Mouse (Mus musculus) T-helper 2 cell (primary cell): ENCODE measurements around the gene Il12rb1.

Source experiments
- in situ Hi-C: fragments of 300-600 bp; cut with MboI, MseI; formaldehyde crosslinking; loops from one replicate; pipeline ENCODE4 v1.15.1; 2025; ENCODE audit warnings: high pct_unique_total_duplicates

Gene Il12rb1

GRCm38 (mm10) chr8:70808239-70808638 lies at the start of gene Il12rb1:
Gene Il12rb1 (plus strand): TSS chr8:70808449.
- in situ Hi-C loops: no loop called here

DNA sequence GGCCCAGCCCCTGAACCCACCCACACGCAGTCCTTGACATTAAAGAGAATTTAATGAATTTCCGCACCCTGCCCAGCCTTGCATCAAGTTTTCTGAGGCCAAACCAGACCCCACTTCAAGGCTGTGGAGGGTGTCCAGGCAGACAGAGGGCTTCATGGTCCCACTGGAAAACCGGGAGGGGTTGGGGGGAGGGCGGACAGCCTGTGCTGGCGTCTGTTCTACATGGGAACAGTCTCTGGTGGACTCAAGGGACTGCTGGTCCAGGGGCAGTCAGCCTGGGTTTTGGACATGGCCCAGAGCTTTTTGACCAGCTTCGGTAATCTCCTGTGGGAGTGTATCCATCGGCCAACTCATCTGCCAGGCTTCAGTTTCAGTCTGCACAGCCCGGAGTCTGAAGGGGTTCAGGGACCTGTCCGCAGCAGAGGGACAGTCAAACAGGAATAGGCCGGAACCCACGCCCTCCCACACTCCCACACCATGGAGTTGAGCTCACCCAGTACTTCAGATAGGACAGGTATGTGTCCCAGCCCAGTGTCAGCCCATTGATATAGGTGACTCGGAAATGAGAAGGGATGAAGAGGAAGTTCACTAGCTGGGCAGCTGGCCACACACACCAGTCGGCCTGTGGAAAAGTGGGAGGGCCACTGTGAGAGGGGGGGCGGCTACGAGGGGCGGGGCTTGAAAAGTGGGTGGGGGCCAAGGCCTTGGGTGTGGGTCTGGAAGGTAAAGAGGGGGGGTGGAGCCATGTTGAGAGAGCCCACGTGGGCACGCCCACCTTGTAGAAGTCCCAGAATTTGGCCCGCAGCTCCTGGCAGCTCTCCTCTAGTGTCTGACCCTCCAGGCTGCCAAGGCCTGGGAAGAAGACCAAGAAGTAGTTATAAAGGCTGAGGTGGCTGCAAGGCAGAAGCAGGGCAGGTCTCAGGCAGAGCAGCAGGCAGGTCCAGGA lies 49.4 kb upstream of the Il12rb1 start:
- in situ Hi-C loops: loop anchor here (10.0 kb wide), 1 partner anchor 394 kb away; no protein-coding TSS in a partner anchor

GRCm38 (mm10) chr8:70760350-70760749 lies 47.9 kb upstream of the Il12rb1 start:
- in situ Hi-C loops: no loop called here

GRCm38 (mm10) chr8:70760775-70761406 lies 47.4 kb upstream of the Il12rb1 start, which contains the start of gene Mpv17l2:
Gene Mpv17l2 (minus strand): TSS chr8:70760946.
- in situ Hi-C loops: no loop called here

DNA sequence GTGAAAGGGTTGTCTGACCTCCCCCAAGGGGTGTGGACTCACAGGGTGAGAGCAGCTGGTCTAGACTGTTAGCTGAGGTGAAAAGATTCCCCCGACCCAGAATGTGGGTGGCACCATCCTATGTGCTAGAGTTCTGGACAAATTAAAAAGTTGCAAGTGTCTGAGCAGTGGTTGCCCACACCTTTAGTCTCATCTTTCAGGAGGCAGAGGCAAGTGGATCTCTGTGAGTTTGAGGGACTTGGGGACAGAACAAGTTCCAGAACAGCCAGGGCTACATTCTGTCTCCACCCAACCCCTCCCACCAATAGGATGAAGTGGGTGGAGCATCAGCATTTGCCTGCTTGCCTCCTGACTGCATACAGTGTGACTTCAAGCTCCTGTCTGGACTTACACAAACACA lies 46.1 kb upstream of the Il12rb1 start:
- in situ Hi-C loops: no loop called here

- in situ Hi-C loops: no loop called here
Observed at GRCm38 (mm10) chr8:70763354-70763753, 44.9 kb upstream of the Il12rb1 start.

DNA sequence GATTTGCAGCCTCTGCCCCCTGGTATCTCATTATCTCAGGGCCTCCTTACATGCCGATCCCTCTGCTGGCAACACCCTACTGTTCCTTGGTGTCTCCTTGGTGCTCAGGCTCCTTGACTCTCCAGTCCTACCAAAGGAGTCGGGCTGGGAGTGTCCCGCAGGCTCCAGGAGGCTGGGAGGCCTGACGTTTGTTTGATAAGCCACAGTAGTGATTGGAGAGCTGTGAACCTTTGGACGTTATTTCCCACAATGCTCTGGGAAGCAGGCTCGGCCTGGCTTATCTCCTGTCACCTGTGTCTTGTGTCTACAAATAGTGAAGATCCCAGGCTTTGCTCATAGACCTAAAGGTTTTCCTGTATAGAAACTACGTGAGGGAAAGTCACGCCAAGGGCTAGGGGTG lies 44.2 kb upstream of the Il12rb1 start:
- in situ Hi-C loops: no loop called here

DNA sequence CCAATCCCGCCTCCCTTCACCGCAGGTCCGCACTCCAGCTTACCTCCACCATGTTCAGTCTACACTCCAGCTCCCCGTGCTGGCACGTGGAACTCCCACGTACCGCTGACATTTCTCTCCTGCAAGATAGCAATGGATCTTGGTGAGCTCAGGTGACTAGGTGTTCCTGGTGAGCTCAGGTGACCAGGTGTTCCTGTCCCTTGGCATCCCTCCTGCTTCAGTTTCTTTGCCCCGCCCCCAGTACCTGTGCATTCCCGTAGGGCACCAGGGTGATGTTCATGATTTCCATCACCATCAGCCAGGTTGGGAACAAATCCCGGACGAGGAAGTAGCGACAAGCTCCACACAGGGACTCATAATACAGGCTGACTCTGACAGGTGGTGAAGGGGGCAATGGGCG lies 43.6 kb upstream of the Il12rb1 start:
- in situ Hi-C loops: loop anchor here (5.0 kb wide), 1 partner anchor 47 kb away; the partner anchor contains the start of gene Gm3336

DNA sequence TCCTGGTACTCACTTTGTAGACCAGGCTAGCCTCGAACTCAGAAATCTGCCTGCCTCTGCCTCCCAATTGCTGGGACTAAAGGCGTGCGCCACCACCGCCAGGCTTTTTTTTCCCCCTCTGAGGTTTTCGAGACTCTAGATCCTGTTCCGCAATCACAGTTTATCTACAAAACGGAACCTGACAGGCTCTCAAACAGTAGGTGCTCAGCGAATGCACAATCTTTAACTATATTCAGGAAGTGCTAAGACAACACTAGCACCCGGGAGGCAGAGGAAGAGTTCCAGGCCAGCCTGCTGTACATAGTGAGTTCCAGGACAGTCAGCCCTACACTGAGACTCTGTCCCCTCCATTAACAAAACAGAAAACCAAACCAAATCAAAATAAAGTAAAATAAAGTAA lies 42.9 kb upstream of the Il12rb1 start:
- in situ Hi-C loops: loop anchor here (5.0 kb wide), 1 partner anchor 48 kb away; the partner anchor contains the start of gene Gm3336

DNA sequence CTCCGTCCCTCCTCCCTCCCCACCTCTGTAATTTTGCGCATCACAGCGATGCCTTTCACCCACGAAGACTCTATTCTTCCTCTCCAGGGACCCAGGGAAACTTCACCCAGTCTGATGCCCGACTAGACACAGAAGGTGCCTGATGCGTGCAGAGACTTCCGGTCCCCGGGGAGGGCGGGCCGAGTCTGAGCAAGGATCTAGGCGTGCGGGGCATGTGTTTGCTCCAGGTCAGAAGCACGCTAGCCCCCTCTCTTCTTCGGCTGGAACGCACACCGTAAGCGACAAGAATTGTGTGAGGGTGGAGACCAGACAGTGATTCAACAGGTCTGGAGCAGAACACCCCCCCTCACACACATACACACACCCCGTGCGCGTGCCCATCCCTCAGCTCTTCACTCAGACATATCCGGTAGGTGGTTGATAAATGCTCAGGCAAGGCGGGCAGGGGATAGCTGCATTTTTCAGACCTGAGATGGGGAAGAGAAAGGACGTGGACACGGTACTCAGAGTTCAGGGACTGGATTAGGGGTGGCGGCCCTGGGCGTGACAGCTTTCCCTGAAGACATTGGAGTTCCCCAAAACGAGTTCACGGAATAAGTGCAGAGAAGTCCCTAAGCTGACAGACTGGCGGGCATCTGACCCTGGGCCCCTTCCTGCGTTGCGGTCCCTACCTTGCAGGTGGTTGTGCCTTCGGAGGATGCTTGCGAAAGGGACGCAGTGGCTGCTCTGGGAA lies 42.2 kb upstream of the Il12rb1 start:
- in situ Hi-C loops: loop anchor here (5.0 kb wide), 1 partner anchor 49 kb away; the partner anchor contains the start of gene Gm3336

GRCm38 (mm10) chr8:70766571-70767440 lies 41.4 kb upstream of the Il12rb1 start:
- in situ Hi-C loops: loop anchor here (5.0 kb wide), 1 partner anchor 50 kb away; the partner anchor contains the start of gene Gm3336

DNA sequence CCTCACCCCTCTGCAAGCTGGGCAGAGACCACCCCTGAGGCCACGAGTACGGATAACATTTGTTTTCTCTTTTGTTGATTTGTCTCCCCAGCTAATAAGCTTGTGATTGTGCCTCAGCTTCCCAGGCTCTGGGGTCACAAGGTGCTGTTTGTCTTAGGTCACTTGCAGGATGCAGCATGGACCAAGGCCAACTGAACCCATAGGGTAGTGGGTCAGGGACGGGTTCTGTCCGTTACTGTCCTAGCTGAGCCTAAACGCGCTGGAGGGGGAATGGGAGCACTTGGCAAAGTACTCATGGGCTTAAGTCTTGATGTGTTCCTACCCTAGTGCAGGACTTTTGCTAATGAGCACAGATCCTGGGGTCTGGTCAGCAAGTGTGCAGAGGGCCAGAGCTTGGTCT lies 40.7 kb upstream of the Il12rb1 start:
- in situ Hi-C loops: loop anchor here (5.0 kb wide), 1 partner anchor 50 kb away; the partner anchor contains the start of gene Gm3336

- in situ Hi-C loops: loop anchor here (5.0 kb wide), 1 partner anchor 51 kb away; the partner anchor contains the start of gene Gm3336
Observed at GRCm38 (mm10) chr8:70768231-70768776, 39.9 kb upstream of the Il12rb1 start.

DNA sequence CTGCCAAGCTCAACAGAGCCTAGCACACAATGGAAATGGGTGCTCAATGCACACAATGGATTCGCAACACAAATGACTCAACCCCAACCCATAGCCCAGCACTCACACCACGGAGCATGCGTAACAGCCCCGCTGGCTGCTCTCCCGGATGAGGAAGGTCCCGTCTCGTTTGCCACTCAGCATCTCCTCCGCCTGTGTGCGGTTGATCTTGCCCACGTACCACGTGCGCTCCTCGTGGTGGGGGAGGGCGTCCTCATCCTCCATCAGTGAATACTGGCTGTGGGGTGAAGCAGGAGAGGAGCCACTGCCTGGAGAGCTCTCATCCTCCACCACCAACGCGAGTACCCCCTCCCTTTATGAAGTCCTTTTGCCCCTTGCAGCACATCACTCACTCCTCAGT lies 39.3 kb upstream of the Il12rb1 start:
- in situ Hi-C loops: loop anchor here (5.0 kb wide), 1 partner anchor 52 kb away; the partner anchor contains the start of gene Gm3336

- in situ Hi-C loops: loop anchor here (5.0 kb wide), 1 partner anchor 52 kb away; the partner anchor contains the start of gene Gm3336
Observed at GRCm38 (mm10) chr8:70769359-70769758, 38.9 kb upstream of the Il12rb1 start.

DNA sequence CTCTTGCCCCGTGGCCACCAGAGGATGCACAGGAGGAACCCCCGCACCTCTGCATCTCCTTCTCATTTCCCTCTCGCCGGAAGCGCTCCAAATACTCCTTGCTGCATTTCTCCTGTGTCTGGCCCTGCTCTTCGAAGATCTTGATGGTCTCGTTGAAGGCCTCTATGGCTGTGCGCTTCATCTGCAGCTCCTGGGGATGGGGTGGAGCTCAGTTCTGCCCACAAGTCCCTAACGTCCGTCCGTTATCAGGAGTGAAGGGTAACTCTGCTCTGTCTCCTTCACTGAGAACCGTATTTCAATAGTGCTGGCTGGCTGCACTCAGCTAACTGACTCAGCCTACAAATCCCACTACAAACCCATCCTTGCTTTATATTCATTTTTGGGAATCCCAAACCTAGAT lies 38.4 kb upstream of the Il12rb1 start:
- in situ Hi-C loops: loop anchor here (5.0 to 10.0 kb wide), 2 partner anchors 53 to 65 kb away; partner anchors contain the start of genes Arrdc2 and Gm3336

- in situ Hi-C loops: loop anchor here (10.0 kb wide), 1 partner anchor 64 kb away; the partner anchor contains the start of gene Arrdc2
Observed at GRCm38 (mm10) chr8:70770748-70771147, 37.5 kb upstream of the Il12rb1 start.

- in situ Hi-C loops: loop anchor here (10.0 kb wide), 1 partner anchor 64 kb away; the partner anchor contains the start of gene Arrdc2
Observed at GRCm38 (mm10) chr8:70771217-70771616, 37.0 kb upstream of the Il12rb1 start.

DNA sequence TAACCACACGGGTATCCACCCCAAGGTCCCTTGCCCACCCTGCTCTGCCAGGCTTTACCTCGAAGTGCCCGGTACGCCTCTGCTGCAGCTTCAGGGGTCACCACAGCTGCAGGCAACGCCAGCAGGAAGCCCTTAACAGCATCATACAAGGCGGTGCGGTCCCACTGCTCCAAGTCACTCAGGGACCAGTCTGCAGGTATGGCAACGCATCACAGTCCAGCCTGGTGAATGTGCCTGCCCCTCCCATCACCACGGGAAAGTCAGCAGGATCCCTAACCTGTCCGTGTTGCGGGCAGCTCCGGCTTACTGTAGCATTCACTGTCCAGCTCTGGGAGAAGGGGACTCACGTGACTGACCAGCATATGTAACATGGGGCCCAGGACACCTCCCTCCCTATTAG lies 36.2 kb upstream of the Il12rb1 start:
- in situ Hi-C loops: loop anchor here (10.0 kb wide), 1 partner anchor 63 kb away; the partner anchor contains the start of gene Arrdc2

DNA sequence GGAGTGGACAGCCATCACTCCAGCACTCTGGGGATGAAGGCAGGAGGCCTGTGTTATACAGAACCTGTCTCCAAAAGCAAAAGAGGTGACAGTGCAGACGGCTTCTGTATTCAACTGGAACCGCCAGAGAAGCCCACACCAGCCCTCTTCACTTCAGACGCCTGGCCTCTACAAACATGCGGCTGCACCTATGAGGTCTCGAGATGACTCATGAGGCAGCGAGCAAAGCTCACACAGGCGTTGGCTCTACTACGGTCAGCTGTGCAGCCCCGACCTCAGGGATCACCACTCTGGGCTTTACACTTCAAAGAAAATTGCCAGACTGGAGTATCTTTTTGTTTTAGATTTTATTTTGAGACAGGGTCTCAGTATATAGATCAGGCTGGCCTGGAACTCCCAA lies 35.4 kb upstream of the Il12rb1 start:
- in situ Hi-C loops: loop anchor here (10.0 kb wide), 1 partner anchor 62 kb away; the partner anchor contains the start of gene Arrdc2
